In genomic region chr2:91263692-91264660, GRCm38 (mm10) we compare ENCODE assay signal across 8 mouse cellular contexts. TPM values are rescaled to one million over a fixed set of nuclear protein-coding genes. Genes with fewer than 3 reads are reported as not detected.
DNase-seq lines count a peak whose midpoint lies in the region; ATAC-seq and TF ChIP-seq lines count a peak whose summit lies in the region.

No protein-coding gene starts in this region.

- H3K79me2 ChIP-seq in myocyte (ENCODE audit: control insufficient read depth, insufficient read depth): peaks cover 21% of the 10 kb centered on the region

- peak overlapping the region; percentile 92 for H3K27ac ChIP-seq in kidney, embryonic 16.5 days (ENCODE audit: low read length)
- peak overlapping the region; percentile 93 for H3K27ac ChIP-seq in embryonic facial prominence, embryonic 14.5 days (replicated peaks; ENCODE audit: low read depth, low read length)
- peak overlapping the region; percentile 96 for H3K27ac ChIP-seq in hindbrain, postnatal 0 days

- peak overlapping the region; percentile 45 for H3ac ChIP-seq in myocyte (ENCODE audit: control insufficient read depth, insufficient read length)

- H3K4me2 ChIP-seq in kidney, embryonic 16.5 days (replicated peaks; ENCODE audit: low read depth, low read length): peak overlapping the region; percentile 55
- H3K4me2 ChIP-seq in embryonic facial prominence, embryonic 14.5 days (ENCODE audit: low read depth, low read length): peak overlapping the region; percentile 79
- H3K4me2 ChIP-seq in hindbrain, postnatal 0 days (ENCODE audit: low read depth, low read length): peak overlapping the region; percentile 58
- peak overlapping the region; percentile 92 for H3K4me2 ChIP-seq in myocyte (ENCODE audit: low read depth)

- H3K4me1 ChIP-seq in kidney, embryonic 16.5 days (ENCODE audit: insufficient read depth, low read length): peaks cover 19% of the 10 kb centered on the region
- peaks cover 8% of the 10 kb centered on the region; the same call in 1 of the 2 replicates for H3K4me1 ChIP-seq in embryonic facial prominence, embryonic 14.5 days (ENCODE audit: control insufficient read depth, insufficient read depth, low read length)
- H3K4me1 ChIP-seq in hindbrain, postnatal 0 days (ENCODE audit: insufficient read depth, low read length): peaks cover 6% of the 10 kb centered on the region; the same call in 1 of the 2 replicates

- H3K36me3 ChIP-seq in kidney, embryonic 16.5 days (ENCODE audit: insufficient read depth, low read length): peaks cover 30% of the 10 kb centered on the region
- H3K36me3 ChIP-seq in embryonic facial prominence, embryonic 14.5 days (ENCODE audit: control insufficient read depth, insufficient read depth, low read length): peaks cover 54% of the 10 kb centered on the region
- peaks cover 17% of the 10 kb centered on the region for H3K36me3 ChIP-seq in hindbrain, postnatal 0 days (ENCODE audit: insufficient read depth, low read length)
- H3K36me3 ChIP-seq in myocyte (ENCODE audit: control insufficient read depth, insufficient read depth): peaks cover 23% of the 10 kb centered on the region

- H3K9ac ChIP-seq in kidney, embryonic 16.5 days (replicated peaks; ENCODE audit: low read length): peak overlapping the region; percentile 92
- H3K9ac ChIP-seq in embryonic facial prominence, embryonic 14.5 days (ENCODE audit: low read depth, low read length): peak overlapping the region; percentile 94
- peak overlapping the region; percentile 33; the same call in 1 of the 2 replicates for H3K9ac ChIP-seq in hindbrain, postnatal 0 days (replicated peaks; ENCODE audit: low read length)

- ATAC-seq in kidney, embryonic 16.5 days (ENCODE audit: low FRiP score, low TSS enrichment): 0 out of 2 replicates have a peak, but pooled peaks have one; percentile 0
- no peak for ATAC-seq in embryonic facial prominence, embryonic 14.5 days (ENCODE audit: low read depth)
- no peak for ATAC-seq in hindbrain, postnatal 0 days
- no peak for ATAC-seq in megakaryocyte-erythroid progenitor cell, adult 5-6 weeks (replicated peaks; ENCODE audit: low FRiP score, low TSS enrichment, poor library complexity, severe bottlenecking)

- no peak for DNase-seq in kidney, postnatal 4 days
- no peak for DNase-seq in embryonic facial prominence, embryonic 14.5 days (ENCODE audit: low spot score)
- no peak for DNase-seq in hindbrain, postnatal 0 days (ENCODE audit: low spot score)
- DNase-seq in kidney, adult 9 months: no peak
- DNase-seq in gastrocnemius, postnatal 10 days: no peak

- no peak for TF ChIP-seq CTCF in hindbrain, postnatal 0 days (IDR thresholded peaks at IDR 0.05; ENCODE audit: low read depth)

- TF ChIP-seq POLR2A in myocyte (IDR thresholded peaks at IDR 0.05; ENCODE audit: insufficient read length, low read depth): no peak

- H3K4me3 ChIP-seq in kidney, embryonic 16.5 days (ENCODE audit: low read length): peak overlapping the region; percentile 90
- H3K4me3 ChIP-seq in embryonic facial prominence, embryonic 14.5 days (ENCODE audit: low read depth, low read length): peak overlapping the region; percentile 80
- peak overlapping the region; percentile 81 for H3K4me3 ChIP-seq in hindbrain, postnatal 0 days (ENCODE audit: low read length)
- H3K4me3 ChIP-seq in myocyte: peak overlapping the region; percentile 96

- no peaks in the 10 kb centered on the region for H3K9me3 ChIP-seq in kidney, embryonic 16.5 days (ENCODE audit: low read length)
- H3K9me3 ChIP-seq in embryonic facial prominence, embryonic 14.5 days (ENCODE audit: control insufficient read depth, low read length): no peaks in the 10 kb centered on the region
- no peaks in the 10 kb centered on the region for H3K9me3 ChIP-seq in hindbrain, postnatal 0 days (ENCODE audit: low read length)

- WGBS in kidney, embryonic 16.5 days: 77% methylated on average over 17 of the region's 17 CpGs
- WGBS in embryonic facial prominence, embryonic 14.5 days: 83% methylated on average over 16 of the region's 17 CpGs
- 88% methylated on average over 17 of the region's 17 CpGs for WGBS in hindbrain, postnatal 0 days

- H3K27me3 ChIP-seq in kidney, embryonic 16.5 days (ENCODE audit: insufficient read depth, low read length): no peaks in the 10 kb centered on the region
- no peaks in the 10 kb centered on the region for H3K27me3 ChIP-seq in embryonic facial prominence, embryonic 14.5 days (replicated peaks; ENCODE audit: control insufficient read depth, insufficient read depth, low read length)
- no peaks in the 10 kb centered on the region for H3K27me3 ChIP-seq in hindbrain, postnatal 0 days (ENCODE audit: insufficient read depth, low read length)
- no peaks in the 10 kb centered on the region for H3K27me3 ChIP-seq in myocyte (ENCODE audit: control insufficient read depth, insufficient read depth, insufficient read length)

TF ChIP-seq in myocyte, 11 proteins besides CTCF, POLR2A, EP300 and RAD21:
- TF ChIP-seq MYOG (IDR thresholded peaks at IDR 0.05; ENCODE audit: control insufficient read depth in 1 of 3, insufficient read depth in 1 of 3, insufficient read length in 2 of 3, low read depth in 2 of 3) (no peak), POLR2AphosphoS2 (IDR thresholded peaks at IDR 0.05; ENCODE audit: insufficient read length, low read depth) (peak; percentile 5), E2F4 (IDR thresholded peaks at IDR 0.05; ENCODE audit: insufficient read depth) (no peak)

RNA-seq across cellular contexts. Expression of gene Arfgap2, which starts 0.8 kb away (rescaled TPM):
- polyA plus RNA-seq in kidney, embryonic 16.5 days (2015; fragmentation: Nextera tagmentation; extraction: Ambion mirVana): 92.9 and 96.5 TPM in 2 replicates
- 68.1 and 79.3 TPM in 2 replicates for polyA plus RNA-seq in embryonic facial prominence, embryonic 14.5 days (2014; fragmentation: Nextera tagmentation; extraction: Ambion mirVana)
- 41.8 and 54.4 TPM in 2 replicates for total RNA-seq in hindbrain, postnatal 0 days (2014; rRNA removed)
- polyA plus RNA-seq in hindbrain, postnatal 0 days (2015; fragmentation: Nextera tagmentation; extraction: Ambion mirVana): 53.8 and 54.1 TPM in 2 replicates
- polyA plus RNA-seq in myocyte (2012; fragmentation: generic; extraction: Trizol): 60.4 TPM
- 49.6 and 63.7 TPM in 2 replicates for total RNA-seq in megakaryocyte-erythroid progenitor cell, adult 5-6 weeks (2014; fragmentation: Nextera tagmentation)
- total RNA-seq in megakaryocyte-erythroid progenitor cell, adult 5-6 weeks (2017): 30.9 and 37.1 TPM in 2 replicates
- total RNA-seq in gastrocnemius, postnatal 10 days (2021): 10 to 100 TPM; 77.1 to 84.3 TPM

RNA-seq across cellular contexts. Expression of gene Pacsin3, which starts 8.2 kb away (rescaled TPM):
- polyA plus RNA-seq in kidney, embryonic 16.5 days (2015; fragmentation: Nextera tagmentation; extraction: Ambion mirVana): 47.7 and 49.6 TPM in 2 replicates
- 59.9 and 64.3 TPM in 2 replicates for polyA plus RNA-seq in embryonic facial prominence, embryonic 14.5 days (2014; fragmentation: Nextera tagmentation; extraction: Ambion mirVana)
- total RNA-seq in hindbrain, postnatal 0 days (2014; rRNA removed): 16.3 and 25.7 TPM in 2 replicates
- polyA plus RNA-seq in hindbrain, postnatal 0 days (2015; fragmentation: Nextera tagmentation; extraction: Ambion mirVana): 26.0 and 26.1 TPM in 2 replicates
- 141 TPM for polyA plus RNA-seq in myocyte (2012; fragmentation: generic; extraction: Trizol)
- total RNA-seq in megakaryocyte-erythroid progenitor cell, adult 5-6 weeks (2014; fragmentation: Nextera tagmentation): 0.25 TPM in 1 of 2 replicates, not detected in the other
- not detected in 2 replicates for total RNA-seq in megakaryocyte-erythroid progenitor cell, adult 5-6 weeks (2017)
- 100 to 1,000 TPM; 288 to 337 TPM for total RNA-seq in gastrocnemius, postnatal 10 days (2021)

RNA-seq across cellular contexts. Expression of gene Ddb2, which starts 27.2 kb away (rescaled TPM):
- polyA plus RNA-seq in kidney, embryonic 16.5 days (2015; fragmentation: Nextera tagmentation; extraction: Ambion mirVana): 16.2 and 20.6 TPM in 2 replicates
- 14.1 and 16.3 TPM in 2 replicates for polyA plus RNA-seq in embryonic facial prominence, embryonic 14.5 days (2014; fragmentation: Nextera tagmentation; extraction: Ambion mirVana)
- total RNA-seq in hindbrain, postnatal 0 days (2014; rRNA removed): 7.6 and 11.3 TPM in 2 replicates
- 11.5 and 12.9 TPM in 2 replicates for polyA plus RNA-seq in hindbrain, postnatal 0 days (2015; fragmentation: Nextera tagmentation; extraction: Ambion mirVana)
- polyA plus RNA-seq in myocyte (2012; fragmentation: generic; extraction: Trizol): 2.0 TPM
- total RNA-seq in megakaryocyte-erythroid progenitor cell, adult 5-6 weeks (2014; fragmentation: Nextera tagmentation): 16.9 and 32.3 TPM in 2 replicates
- total RNA-seq in megakaryocyte-erythroid progenitor cell, adult 5-6 weeks (2017): 7.8 and 10.3 TPM in 2 replicates
- total RNA-seq in gastrocnemius, postnatal 10 days (2021): 1 to 10 TPM; 4.2 to 7.6 TPM

Comparison
In these comparisons a context has a peak if more than half of its experiments do, and no peak if none do; other contexts are left out.
1. H3K9ac ChIP-seq: peak in every context shown above with its lines; median percentile 94 in embryonic facial prominence, embryonic 14.5 days; 92 in kidney, embryonic 16.5 days; 33 in hindbrain, postnatal 0 days.